Mouse (Mus musculus): ENCODE measurements around the gene Slc4a4. TPM values are rescaled to one million over a fixed set of nuclear protein-coding genes. Genes with fewer than 3 reads are reported as not detected.
A peak's percentile ranks its signal among the peaks of the same experiment; 100 is the strongest.

The Slc4a4 gene
- polyA plus RNA-seq, 1 experiment from 2014 or later: 12.7 TPM

DNA sequence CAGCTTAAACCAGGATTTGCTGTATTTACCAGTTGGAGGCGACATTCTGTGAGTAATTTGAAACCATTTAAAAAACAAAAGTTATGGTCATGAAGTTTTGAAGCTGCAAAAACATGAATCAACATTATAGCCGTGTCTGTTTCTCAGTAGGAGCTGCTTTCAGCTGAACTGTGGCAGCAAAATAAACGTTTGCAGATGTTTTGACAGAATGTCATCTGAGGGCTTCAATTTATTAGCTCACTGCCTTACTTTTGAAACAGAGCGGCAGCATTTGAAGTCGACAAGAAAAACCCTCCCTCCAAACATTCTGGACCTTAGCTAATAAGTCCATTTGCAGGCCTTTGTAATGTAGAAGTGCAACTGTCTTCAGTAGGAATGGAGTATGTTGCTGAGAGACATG, 123.5 kb downstream of the Slc4a4 start:
- Histone ChIP-seq H3K4me1 (ENCODE audit: insufficient read depth, low read length) (0 out of 2 replicates have a peak, but pooled peaks cover 4% of the 10 kb centered on the region), H3K36me3 (ENCODE audit: insufficient read depth, low read length) (no peaks in the 10 kb centered on the region), H3K4me2 (replicated peaks; ENCODE audit: low read depth, low read length) (no peak overlapping the region), H3K9ac (replicated peaks; ENCODE audit: low read length) (no peak overlapping the region), H3K27ac (ENCODE audit: low read length) (no peak overlapping the region), H3K27me3 (ENCODE audit: insufficient read depth, low read length) (no peaks in the 10 kb centered on the region), H3K4me3 (ENCODE audit: low read length) (no peak overlapping the region), H3K9me3 (ENCODE audit: low read length) (no peaks in the 10 kb centered on the region)
- no peak for ATAC-seq (ENCODE audit: low FRiP score, low TSS enrichment)
- 48% methylated on average over 5 of the region's 5 CpGs for WGBS

DNA sequence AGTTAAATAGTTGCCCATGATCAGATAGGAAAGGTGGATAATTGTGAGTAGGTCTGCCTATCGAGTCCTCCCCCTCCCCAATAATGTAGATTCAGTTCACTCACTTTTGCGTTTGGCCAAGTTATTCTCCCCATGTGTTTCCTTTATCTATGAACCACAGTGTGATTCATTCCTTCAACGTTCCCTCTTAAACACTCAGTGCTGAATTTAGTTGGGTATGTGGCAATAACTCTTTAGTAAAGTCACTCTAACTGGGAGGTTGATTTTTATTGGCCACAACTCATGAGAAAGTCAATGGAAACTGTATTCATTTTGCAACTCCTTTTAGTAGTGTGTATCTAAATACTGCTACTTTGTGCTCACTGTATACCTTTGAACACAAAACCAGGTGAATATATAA, 125.8 kb downstream of the Slc4a4 start:
- H3K4me3 ChIP-seq (ENCODE audit: low read length): no peak overlapping the region
- no peak overlapping the region for H3K4me2 ChIP-seq (replicated peaks; ENCODE audit: low read depth, low read length)
- H3K9me3 ChIP-seq (ENCODE audit: low read length): no peaks in the 10 kb centered on the region
- WGBS: 88% methylated on average over 3 of the region's 3 CpGs
- 0 out of 2 replicates have a peak, but pooled peaks cover 4% of the 10 kb centered on the region for H3K4me1 ChIP-seq (ENCODE audit: insufficient read depth, low read length)
- H3K36me3 ChIP-seq (ENCODE audit: insufficient read depth, low read length): no peaks in the 10 kb centered on the region
- H3K27me3 ChIP-seq (ENCODE audit: insufficient read depth, low read length): no peaks in the 10 kb centered on the region
- H3K9ac ChIP-seq (replicated peaks; ENCODE audit: low read length): no peak overlapping the region
- H3K27ac ChIP-seq (ENCODE audit: low read length): no peak overlapping the region
- no peak for ATAC-seq (ENCODE audit: low FRiP score, low TSS enrichment)

DNA sequence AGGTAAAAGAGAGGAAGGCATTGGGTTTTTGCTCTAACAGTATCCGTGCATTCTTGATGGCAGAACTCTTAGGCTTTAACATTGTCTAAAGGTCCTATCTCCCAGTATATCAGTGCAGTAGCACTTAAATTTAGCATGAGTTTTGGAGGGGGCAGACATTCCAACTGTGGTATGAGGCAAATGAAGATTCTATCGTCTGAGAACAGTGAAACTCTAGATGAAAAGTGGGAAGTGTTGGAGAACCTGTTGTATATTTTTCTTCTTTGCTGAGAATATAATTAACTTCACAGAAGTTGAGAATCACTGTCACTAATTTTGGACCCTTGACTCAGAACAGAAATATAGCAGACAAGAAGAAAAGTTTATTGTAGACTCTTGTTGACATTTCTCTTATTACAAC, 128.2 kb downstream of the Slc4a4 start:
- 75% methylated on average over 2 of the region's 2 CpGs for WGBS
- H3K4me1 ChIP-seq (ENCODE audit: insufficient read depth, low read length): 0 out of 2 replicates have a peak, but pooled peaks cover 4% of the 10 kb centered on the region
- no peaks in the 10 kb centered on the region for H3K9me3 ChIP-seq (ENCODE audit: low read length)
- no peak overlapping the region for H3K4me3 ChIP-seq (ENCODE audit: low read length)
- no peaks in the 10 kb centered on the region for H3K36me3 ChIP-seq (ENCODE audit: insufficient read depth, low read length)
- no peak overlapping the region for H3K4me2 ChIP-seq (replicated peaks; ENCODE audit: low read depth, low read length)
- no peak overlapping the region for H3K27ac ChIP-seq (ENCODE audit: low read length)
- H3K9ac ChIP-seq (replicated peaks; ENCODE audit: low read length): no peak overlapping the region
- no peaks in the 10 kb centered on the region for H3K27me3 ChIP-seq (ENCODE audit: insufficient read depth, low read length)
- no peak for ATAC-seq (ENCODE audit: low FRiP score, low TSS enrichment)

DNA sequence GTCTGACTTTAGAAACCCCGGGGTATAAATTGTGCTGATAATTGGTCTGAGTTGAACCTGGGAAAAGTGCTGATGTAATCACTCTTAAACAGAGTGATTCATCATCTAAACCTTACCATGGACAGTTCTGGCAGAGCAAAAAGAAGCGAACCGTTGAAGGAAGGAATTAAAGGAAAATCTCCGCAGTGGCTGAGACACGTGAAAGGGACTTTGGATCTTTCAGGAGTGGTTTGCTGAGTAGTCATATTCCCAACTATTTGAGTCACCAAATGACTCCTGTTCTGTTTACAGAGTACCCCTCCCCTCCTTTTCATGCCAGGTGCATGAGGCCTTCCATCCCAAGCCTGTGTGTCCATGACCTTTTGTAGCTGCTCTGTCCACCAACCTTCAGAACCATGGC, 129.3 kb downstream of the Slc4a4 start:
- H3K9me3 ChIP-seq (ENCODE audit: low read length): no peaks in the 10 kb centered on the region
- no peak for ATAC-seq (ENCODE audit: low FRiP score, low TSS enrichment)
- no peak overlapping the region for H3K4me2 ChIP-seq (replicated peaks; ENCODE audit: low read depth, low read length)
- WGBS: 64% methylated on average over 5 of the region's 5 CpGs
- no peak overlapping the region for H3K4me3 ChIP-seq (ENCODE audit: low read length)
- H3K36me3 ChIP-seq (ENCODE audit: insufficient read depth, low read length): no peaks in the 10 kb centered on the region
- no peak overlapping the region for H3K27ac ChIP-seq (ENCODE audit: low read length)
- H3K9ac ChIP-seq (replicated peaks; ENCODE audit: low read length): no peak overlapping the region
- H3K27me3 ChIP-seq (ENCODE audit: insufficient read depth, low read length): no peaks in the 10 kb centered on the region
- H3K4me1 ChIP-seq (ENCODE audit: insufficient read depth, low read length): no peaks in the 10 kb centered on the region

- no peak overlapping the region for H3K4me2 ChIP-seq (replicated peaks; ENCODE audit: low read depth, low read length)
- no peaks in the 10 kb centered on the region for H3K27me3 ChIP-seq (ENCODE audit: insufficient read depth, low read length)
- ATAC-seq (ENCODE audit: low FRiP score, low TSS enrichment): no peak
- no peak overlapping the region for H3K4me3 ChIP-seq (ENCODE audit: low read length)
- no peaks in the 10 kb centered on the region for H3K9me3 ChIP-seq (ENCODE audit: low read length)
- H3K27ac ChIP-seq (ENCODE audit: low read length): no peak overlapping the region
- WGBS: 90% methylated on average over 6 of the region's 6 CpGs
- H3K9ac ChIP-seq (replicated peaks; ENCODE audit: low read length): no peak overlapping the region
- H3K4me1 ChIP-seq (ENCODE audit: insufficient read depth, low read length): no peaks in the 10 kb centered on the region
- H3K36me3 ChIP-seq (ENCODE audit: insufficient read depth, low read length): no peaks in the 10 kb centered on the region
Observed at GRCm38 (mm10) chr5:89018537-89018936, 131.9 kb downstream of the Slc4a4 start.

DNA sequence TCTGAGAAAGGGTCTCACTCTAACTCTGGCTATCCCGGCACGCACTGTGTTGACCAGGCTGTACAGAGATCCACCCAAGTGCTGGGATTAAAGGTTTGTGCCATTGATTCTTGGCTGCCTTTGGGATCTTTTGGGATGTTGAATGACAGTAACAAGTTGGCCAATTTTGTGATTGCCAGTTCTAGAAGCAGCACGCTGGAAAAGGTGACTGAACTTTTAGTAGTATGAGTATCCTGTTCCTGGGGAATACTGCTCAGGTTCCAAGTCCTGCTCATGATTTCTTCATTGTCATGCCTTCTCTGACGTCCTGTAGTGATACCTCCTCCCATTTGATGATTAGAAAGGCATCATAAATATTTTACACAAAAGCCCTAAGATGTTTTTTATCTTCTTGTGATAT, 137.8 kb downstream of the Slc4a4 start:
- Histone ChIP-seq H3K4me2 (replicated peaks; ENCODE audit: low read depth, low read length) (no peak overlapping the region), H3K27me3 (ENCODE audit: insufficient read depth, low read length) (no peaks in the 10 kb centered on the region), H3K9me3 (ENCODE audit: low read length) (no peaks in the 10 kb centered on the region), H3K36me3 (ENCODE audit: insufficient read depth, low read length) (no peaks in the 10 kb centered on the region), H3K27ac (ENCODE audit: low read length) (no peak overlapping the region), H3K4me3 (ENCODE audit: low read length) (no peak overlapping the region), H3K9ac (replicated peaks; ENCODE audit: low read length) (no peak overlapping the region), H3K4me1 (ENCODE audit: insufficient read depth, low read length) (no peaks in the 10 kb centered on the region)
- 83% methylated on average over 4 of the region's 4 CpGs for WGBS
- ATAC-seq (ENCODE audit: low FRiP score, low TSS enrichment): no peak

- Histone ChIP-seq H3K4me1 (ENCODE audit: insufficient read depth, low read length) (no peaks in the 10 kb centered on the region), H3K4me2 (replicated peaks; ENCODE audit: low read depth, low read length) (no peak overlapping the region), H3K9me3 (ENCODE audit: low read length) (no peaks in the 10 kb centered on the region), H3K36me3 (ENCODE audit: insufficient read depth, low read length) (no peaks in the 10 kb centered on the region), H3K27me3 (ENCODE audit: insufficient read depth, low read length) (no peaks in the 10 kb centered on the region), H3K9ac (replicated peaks; ENCODE audit: low read length) (no peak overlapping the region), H3K4me3 (ENCODE audit: low read length) (no peak overlapping the region), H3K27ac (ENCODE audit: low read length) (peak overlapping the region; percentile 1; the same call in 1 of the 2 replicates)
- WGBS: 66% methylated on average over 4 of the region's 4 CpGs
- ATAC-seq (ENCODE audit: low FRiP score, low TSS enrichment): peak; percentile 95
Observed at GRCm38 (mm10) chr5:89027518-89028085, 141.0 kb downstream of the Slc4a4 start.

DNA sequence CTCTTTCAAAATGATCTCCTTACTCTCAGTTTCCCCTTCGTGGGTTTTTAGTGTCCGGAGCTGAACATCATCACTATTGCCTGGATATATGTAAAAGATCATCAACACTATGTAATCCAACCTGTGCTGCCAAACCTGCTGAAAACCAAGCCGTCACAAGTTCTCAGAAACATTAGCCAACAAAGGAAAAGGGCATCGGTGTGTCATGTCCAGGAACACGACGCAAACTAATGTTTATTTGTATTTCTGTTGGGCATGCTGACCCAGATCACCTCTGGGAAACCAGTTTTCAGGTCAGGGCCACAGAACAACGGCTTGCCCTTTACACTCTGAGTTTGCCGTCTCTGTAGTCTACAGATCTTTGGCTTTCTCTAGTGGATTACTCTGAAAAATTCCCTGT, 146.0 kb downstream of the Slc4a4 start:
- Histone ChIP-seq H3K4me2 (replicated peaks; ENCODE audit: low read depth, low read length) (no peak overlapping the region), H3K9me3 (ENCODE audit: low read length) (no peaks in the 10 kb centered on the region), H3K27me3 (ENCODE audit: insufficient read depth, low read length) (no peaks in the 10 kb centered on the region), H3K27ac (ENCODE audit: low read length) (no peak overlapping the region), H3K4me3 (ENCODE audit: low read length) (no peak overlapping the region), H3K9ac (replicated peaks; ENCODE audit: low read length) (no peak overlapping the region), H3K4me1 (ENCODE audit: insufficient read depth, low read length) (peaks cover 6% of the 10 kb centered on the region; the same call in 1 of the 2 replicates), H3K36me3 (ENCODE audit: insufficient read depth, low read length) (no peaks in the 10 kb centered on the region)
- 80% methylated on average over 8 of the region's 8 CpGs for WGBS
- no peak for ATAC-seq (ENCODE audit: low FRiP score, low TSS enrichment)

DNA sequence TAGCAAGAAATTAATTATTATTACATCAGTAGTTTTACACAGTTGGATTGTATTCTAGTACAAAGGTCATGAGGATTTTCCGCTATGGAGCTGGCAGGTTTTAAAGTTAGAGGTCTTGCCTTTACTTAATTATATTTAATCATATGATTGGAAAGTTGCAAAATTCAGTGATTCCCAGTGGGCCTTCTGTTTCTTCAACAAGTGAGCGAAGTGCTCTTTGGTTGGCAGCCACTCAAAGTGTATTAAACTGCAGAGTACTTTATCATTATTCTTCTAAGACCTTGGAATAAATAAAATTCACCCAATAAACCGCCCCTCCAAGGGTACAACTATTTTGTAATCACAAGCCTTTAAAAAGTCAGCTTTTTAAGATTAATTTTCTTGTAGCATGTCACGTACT, 146.6 kb downstream of the Slc4a4 start:
- H3K4me3 ChIP-seq (ENCODE audit: low read length): no peak overlapping the region
- H3K27ac ChIP-seq (ENCODE audit: low read length): no peak overlapping the region
- no peak overlapping the region for H3K4me2 ChIP-seq (replicated peaks; ENCODE audit: low read depth, low read length)
- H3K9me3 ChIP-seq (ENCODE audit: low read length): no peaks in the 10 kb centered on the region
- no peaks in the 10 kb centered on the region for H3K27me3 ChIP-seq (ENCODE audit: insufficient read depth, low read length)
- no peaks in the 10 kb centered on the region for H3K36me3 ChIP-seq (ENCODE audit: insufficient read depth, low read length)
- peaks cover 6% of the 10 kb centered on the region; the same call in 1 of the 2 replicates for H3K4me1 ChIP-seq (ENCODE audit: insufficient read depth, low read length)
- no peak for ATAC-seq (ENCODE audit: low FRiP score, low TSS enrichment)
- 76% methylated on average over 4 of the region's 4 CpGs for WGBS
- H3K9ac ChIP-seq (replicated peaks; ENCODE audit: low read length): no peak overlapping the region

DNA sequence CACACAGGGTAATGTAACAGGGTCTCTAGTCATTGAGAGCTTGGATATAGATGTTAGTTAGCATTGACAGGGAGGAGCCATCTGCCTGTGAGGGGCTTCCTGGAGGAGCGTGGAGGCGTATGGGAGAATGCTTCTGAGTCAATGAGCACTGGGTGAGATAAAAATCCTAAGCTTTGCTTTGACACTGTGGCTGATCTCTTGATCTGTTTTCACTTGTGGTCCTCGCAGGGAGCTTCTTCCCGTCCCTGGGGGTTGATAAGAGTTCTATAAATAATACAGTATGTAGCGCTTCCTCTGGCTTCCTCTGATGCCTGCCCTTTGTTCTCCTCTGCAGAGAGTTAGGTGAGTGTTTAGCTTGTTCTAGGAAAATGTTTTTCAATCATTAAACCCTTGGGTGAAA, 149.5 kb downstream of the Slc4a4 start:
- ATAC-seq (ENCODE audit: low FRiP score, low TSS enrichment): no peak; the same call in 1 of the 2 replicates
- H3K4me2 ChIP-seq (replicated peaks; ENCODE audit: low read depth, low read length): no peak overlapping the region

More for the DNA sequence above, 149.5 kb downstream of the Slc4a4 start:
- Histone ChIP-seq H3K36me3 (ENCODE audit: insufficient read depth, low read length) (no peaks in the 10 kb centered on the region), H3K9ac (replicated peaks; ENCODE audit: low read length) (no peak overlapping the region), H3K4me3 (ENCODE audit: low read length) (no peak overlapping the region), H3K9me3 (ENCODE audit: low read length) (no peaks in the 10 kb centered on the region), H3K27ac (ENCODE audit: low read length) (no peak overlapping the region), H3K4me1 (ENCODE audit: insufficient read depth, low read length) (peaks cover 6% of the 10 kb centered on the region; the same call in 1 of the 2 replicates), H3K27me3 (ENCODE audit: insufficient read depth, low read length) (no peaks in the 10 kb centered on the region)
- 36% methylated on average over 5 of the region's 5 CpGs for WGBS

Data from kidney, embryonic 16.5 days (tissue).